Mouse (Mus musculus): ENCODE measurements around the gene 4932438H23Rik. TPM values are rescaled to one million over a fixed set of nuclear protein-coding genes. Genes with fewer than 3 reads are reported as not detected.
"Not testable (repeated sequence)": the region's sequence is repeated elsewhere in the genome, so short reads cannot be mapped to it uniquely, and the experiment has no call there.

Gene 4932438H23Rik
- polyA plus RNA-seq, 1 experiment from 2014 or later, result 0.33 TPM

DNA sequence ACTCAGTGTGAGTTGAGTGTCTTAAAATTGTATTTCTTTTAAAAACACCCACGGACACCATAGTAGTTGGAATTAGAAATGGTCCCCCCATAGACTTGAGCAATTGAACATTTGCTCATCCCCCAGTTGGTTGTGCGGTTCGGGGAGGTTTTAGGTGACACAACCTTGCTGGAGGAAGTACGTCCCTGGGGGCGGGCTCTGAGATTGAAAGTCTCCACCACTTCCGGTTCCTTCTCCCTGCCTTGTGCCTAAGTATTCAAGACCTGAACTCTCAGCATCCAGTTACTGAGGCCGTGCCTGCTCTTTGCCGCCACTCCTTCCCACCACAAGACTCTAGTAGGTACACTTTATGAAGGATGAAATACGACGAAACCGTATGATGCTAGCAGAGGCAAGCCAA lies 2.9 kb upstream of the 4932438H23Rik start:
- Histone ChIP-seq H3K9ac (replicated peaks) (no peak overlapping the region), H3K4me1 (peaks cover 7% of the 10 kb centered on the region), H3K36me3 (no peaks in the 10 kb centered on the region), H3K27me3 (replicated peaks) (peaks cover 10% of the 10 kb centered on the region), H3K4me2 (no peak overlapping the region), H3K9me3 (replicated peaks) (no peaks in the 10 kb centered on the region), H3K27ac (replicated peaks) (no peak overlapping the region), H3K4me3 (replicated peaks) (no peak overlapping the region)
- ATAC-seq (ENCODE audit: low FRiP score), result no peak
- 93% methylated on average over 11 of the region's 11 CpGs for WGBS

DNA sequence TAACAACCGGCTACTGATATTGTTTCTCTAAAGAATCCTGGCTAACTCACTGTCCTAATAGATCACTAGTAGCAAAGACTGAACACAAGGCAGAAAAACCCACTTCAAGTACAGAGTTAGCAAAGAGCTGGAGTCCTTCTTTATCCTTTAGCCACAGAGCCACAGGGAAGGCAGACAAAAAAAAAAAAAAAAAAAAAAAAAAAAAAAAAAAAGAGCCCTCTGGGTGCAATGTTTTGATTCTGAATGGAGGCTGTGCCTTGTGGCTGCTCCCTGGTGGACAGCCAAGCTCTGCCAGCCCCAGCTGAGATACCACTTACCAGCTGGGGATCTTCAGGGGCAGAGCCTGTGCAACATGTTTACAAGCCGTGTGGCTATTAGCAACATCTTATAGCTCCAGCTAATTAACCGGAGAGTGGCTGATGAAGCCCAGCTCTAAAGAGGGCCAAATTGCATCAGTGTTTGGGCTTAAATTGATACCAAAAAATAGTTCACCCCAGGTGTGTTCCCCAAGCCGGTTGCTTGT lies 2.1 kb upstream of the 4932438H23Rik start:
- H3K27ac ChIP-seq (replicated peaks), result no peak overlapping the region
- no peak overlapping the region for H3K9ac ChIP-seq (replicated peaks)
- H3K27me3 ChIP-seq (replicated peaks), result peaks cover 10% of the 10 kb centered on the region
- no peaks in the 10 kb centered on the region for H3K9me3 ChIP-seq (replicated peaks)
- peaks cover 7% of the 10 kb centered on the region for H3K4me1 ChIP-seq
- 58% methylated on average over 4 of the region's 4 CpGs for WGBS
- no peak overlapping the region for H3K4me2 ChIP-seq
- no peak overlapping the region for H3K4me3 ChIP-seq (replicated peaks)
- no peak for ATAC-seq (ENCODE audit: low FRiP score)
- no peaks in the 10 kb centered on the region for H3K36me3 ChIP-seq

DNA sequence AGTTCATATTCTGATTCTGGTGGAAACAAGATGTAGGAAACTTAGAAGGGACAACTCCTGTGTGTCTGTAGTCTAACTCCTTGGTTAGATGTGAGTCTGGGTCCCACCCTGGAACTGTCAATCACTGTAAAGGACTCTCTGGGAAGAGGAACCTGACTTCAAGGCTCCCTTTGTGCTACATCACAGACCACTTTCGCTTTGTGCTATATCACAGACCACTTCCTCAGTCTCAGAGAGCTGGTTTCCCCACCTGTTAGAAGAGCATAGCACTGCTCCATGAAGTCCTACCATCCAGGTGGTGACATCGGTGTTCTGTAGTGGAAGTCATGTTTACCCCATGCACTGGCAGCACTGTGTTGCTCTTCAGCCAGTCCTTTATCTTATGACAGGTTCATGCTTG lies 1.1 kb upstream of the 4932438H23Rik start:
- Histone ChIP-seq H3K9me3 (replicated peaks) (no peaks in the 10 kb centered on the region), H3K36me3 (no peaks in the 10 kb centered on the region), H3K27me3 (replicated peaks) (peaks cover 14% of the 10 kb centered on the region), H3K4me2 (no peak overlapping the region), H3K27ac (replicated peaks) (no peak overlapping the region), H3K4me3 (replicated peaks) (no peak overlapping the region), H3K4me1 (peaks cover 7% of the 10 kb centered on the region), H3K9ac (replicated peaks) (no peak overlapping the region)
- ATAC-seq (ENCODE audit: low FRiP score), result no peak
- 92% methylated on average over 2 of the region's 2 CpGs for WGBS

DNA sequence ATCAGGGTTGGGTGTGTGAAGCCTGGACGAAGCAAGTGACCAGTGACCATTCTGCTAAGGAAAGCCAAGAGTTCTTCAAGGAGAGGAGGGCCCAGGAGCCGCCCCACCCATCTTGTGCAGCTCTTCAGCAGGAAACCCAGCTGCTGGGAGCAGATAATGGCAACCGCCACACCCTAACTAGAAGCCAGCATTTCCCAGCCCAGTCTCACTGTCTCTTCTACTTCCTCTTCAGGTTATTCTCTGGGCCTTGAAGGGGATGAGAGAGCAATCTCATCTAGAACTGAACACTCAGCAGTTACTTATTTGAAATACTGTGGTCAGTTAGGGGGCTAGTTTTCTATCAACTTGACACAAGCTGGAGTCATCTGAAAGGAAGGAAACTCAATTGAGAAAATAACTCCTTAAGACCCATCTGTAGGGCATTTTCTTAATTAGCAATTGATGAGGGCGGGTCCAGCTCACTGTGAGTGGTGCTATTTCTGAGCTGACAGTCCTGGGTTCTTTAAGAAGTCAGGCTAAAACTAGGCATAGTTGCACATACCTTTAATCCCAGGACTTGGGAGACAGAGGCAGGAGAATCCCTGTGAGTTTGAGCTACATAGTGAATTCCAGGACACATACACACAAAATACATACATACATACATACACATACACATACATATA lies 8.1 kb downstream of the 4932438H23Rik start:
- Histone ChIP-seq H3K9ac (replicated peaks) (no peak overlapping the region), H3K4me1 (peaks cover 5% of the 10 kb centered on the region; the same call in 1 of the 2 replicates), H3K36me3 (no peaks in the 10 kb centered on the region), H3K27ac (replicated peaks) (no peak overlapping the region), H3K4me2 (no peak overlapping the region), H3K27me3 (replicated peaks) (peaks cover 47% of the 10 kb centered on the region), H3K4me3 (replicated peaks) (no peak overlapping the region), H3K9me3 (replicated peaks) (no peaks in the 10 kb centered on the region)
- 66% methylated on average over 4 of the region's 4 CpGs for WGBS
- ATAC-seq (ENCODE audit: low FRiP score), result no peak

DNA sequence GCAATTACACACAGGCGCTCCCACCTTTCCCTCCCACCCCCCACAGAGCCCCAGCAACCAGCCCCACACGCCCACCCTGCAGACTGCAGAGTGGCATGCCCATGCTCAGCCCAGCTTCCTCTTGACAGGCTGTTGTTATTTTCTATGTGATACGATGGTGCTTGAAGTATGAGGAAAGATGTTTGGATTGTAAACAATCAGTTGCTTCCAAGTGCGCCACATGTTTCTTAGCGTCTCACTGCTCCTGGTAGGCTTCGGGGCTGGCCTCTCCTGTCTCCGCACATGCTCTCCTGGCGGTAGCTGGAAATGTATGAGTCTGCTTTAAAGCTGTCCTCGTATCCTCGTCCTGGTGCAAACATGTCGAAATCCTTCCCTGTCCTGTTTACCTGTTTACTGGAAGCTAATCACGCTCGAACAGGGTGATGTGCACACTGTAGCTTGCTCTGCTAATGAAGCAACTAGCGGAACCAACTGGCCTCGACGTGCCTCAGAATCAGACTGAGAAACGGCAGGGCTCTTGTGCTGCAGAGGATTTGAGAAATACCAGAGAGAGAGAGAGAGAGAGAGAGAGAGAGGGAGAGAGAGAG lies 9.6 kb downstream of the 4932438H23Rik start:
- ATAC-seq (ENCODE audit: low FRiP score), result no peak
- peaks cover 49% of the 10 kb centered on the region for H3K27me3 ChIP-seq (replicated peaks)
- no peak overlapping the region for H3K4me3 ChIP-seq (replicated peaks)
- H3K9me3 ChIP-seq (replicated peaks), result no peaks in the 10 kb centered on the region
- peak overlapping the region; percentile 40 for H3K4me2 ChIP-seq
- no peak overlapping the region for H3K9ac ChIP-seq (replicated peaks)
- peaks cover 5% of the 10 kb centered on the region; the same call in 1 of the 2 replicates for H3K4me1 ChIP-seq
- WGBS, result 58% methylated on average over 17 of the region's 17 CpGs
- H3K36me3 ChIP-seq, result no peaks in the 10 kb centered on the region
- H3K27ac ChIP-seq (replicated peaks), result no peak overlapping the region

DNA sequence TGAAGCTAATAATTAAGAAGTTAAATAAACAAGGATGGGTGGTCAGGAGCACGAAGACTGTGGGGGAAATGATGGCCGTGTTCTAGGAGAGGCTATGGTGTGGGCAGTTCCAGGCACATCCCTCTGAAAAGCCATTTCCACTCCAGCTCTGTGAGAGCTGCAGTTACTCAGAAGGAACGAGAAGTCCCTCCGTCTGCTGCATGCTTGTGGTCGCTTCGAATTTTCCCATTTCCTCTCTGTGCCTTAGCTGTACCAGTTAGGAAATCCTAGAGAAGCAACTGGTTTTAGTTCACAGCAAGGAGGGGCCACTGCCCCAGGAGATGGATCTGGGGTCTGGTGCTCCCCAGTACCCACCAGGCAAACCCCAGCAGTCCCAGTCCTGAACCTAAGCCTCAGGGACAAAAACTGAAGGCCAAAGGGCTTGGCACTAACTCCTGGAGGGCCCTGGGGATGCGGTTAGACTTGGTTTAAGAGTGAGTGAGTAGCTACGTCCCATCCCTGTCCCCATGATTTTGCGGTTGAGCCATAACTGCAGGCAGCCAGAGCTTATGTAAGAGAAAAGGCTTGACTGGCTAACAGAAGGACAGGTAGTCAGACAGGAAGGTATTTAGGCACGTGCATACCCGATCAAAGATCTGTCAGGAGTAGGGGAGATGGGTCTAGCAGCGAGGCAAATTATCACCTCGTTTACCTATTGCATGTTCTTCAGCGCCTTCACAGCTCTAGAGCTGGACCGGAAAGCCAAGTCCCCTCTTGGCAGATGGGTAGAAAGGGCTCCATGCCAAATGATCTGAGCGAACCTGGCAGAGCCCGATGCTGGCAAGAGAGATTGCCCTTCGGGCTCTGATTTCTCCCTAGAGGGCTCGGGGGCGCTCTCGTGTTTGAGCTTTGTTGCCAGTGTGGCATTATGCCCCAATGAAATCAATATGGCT lies 10.3 kb downstream of the 4932438H23Rik start:
- H3K27me3 ChIP-seq (replicated peaks), result peaks cover 57% of the 10 kb centered on the region
- no peaks in the 10 kb centered on the region for H3K9me3 ChIP-seq (replicated peaks)
- H3K4me2 ChIP-seq, result peak overlapping the region; percentile 40
- no peak overlapping the region for H3K27ac ChIP-seq (replicated peaks)
- H3K9ac ChIP-seq (replicated peaks), result no peak overlapping the region
- no peak overlapping the region for H3K4me3 ChIP-seq (replicated peaks)
- H3K36me3 ChIP-seq, result no peaks in the 10 kb centered on the region
- ATAC-seq (ENCODE audit: low FRiP score), result no peak
- peaks cover 5% of the 10 kb centered on the region; the same call in 1 of the 2 replicates for H3K4me1 ChIP-seq
- 71% methylated on average over 21 of the region's 21 CpGs for WGBS

DNA sequence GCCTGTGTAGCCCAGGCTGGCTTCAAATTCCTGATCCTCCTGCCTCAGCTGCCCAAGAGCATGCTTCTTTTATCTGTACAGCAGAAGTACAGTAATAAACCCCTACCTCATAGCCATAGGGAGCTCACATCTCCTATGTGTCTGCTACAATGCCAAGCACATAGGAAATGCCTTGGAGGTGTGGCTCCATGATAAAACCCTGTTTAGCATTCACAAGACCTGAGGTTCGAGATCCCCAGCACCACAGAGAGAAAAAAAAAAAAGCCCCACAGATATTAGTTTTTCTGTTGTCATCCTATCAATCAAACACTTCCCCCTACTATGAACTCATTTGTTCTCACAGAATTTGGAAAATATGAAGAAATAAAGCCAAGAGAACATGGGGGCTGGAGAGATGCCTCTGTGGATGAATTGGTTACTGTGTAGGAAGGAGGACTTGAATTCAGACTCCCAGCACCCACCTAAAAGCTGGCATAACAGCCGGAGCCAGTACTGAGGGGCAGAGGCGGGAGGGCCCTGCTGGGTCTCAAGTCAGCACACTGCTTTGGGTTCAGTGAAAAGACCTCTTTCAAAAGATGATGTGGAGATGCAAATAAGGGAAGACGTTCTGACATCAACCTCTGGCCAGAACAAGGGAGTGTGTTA lies 11.8 kb downstream of the 4932438H23Rik start:
- peaks cover 5% of the 10 kb centered on the region; the same call in 1 of the 2 replicates for H3K4me1 ChIP-seq
- 69% methylated on average over 4 of the region's 4 CpGs for WGBS
- no peak overlapping the region for H3K4me3 ChIP-seq (replicated peaks)
- H3K9me3 ChIP-seq (replicated peaks), result no peaks in the 10 kb centered on the region
- no peak overlapping the region for H3K27ac ChIP-seq (replicated peaks)
- peaks cover 54% of the 10 kb centered on the region for H3K27me3 ChIP-seq (replicated peaks)
- no peak overlapping the region for H3K9ac ChIP-seq (replicated peaks)
- no peak for ATAC-seq (ENCODE audit: low FRiP score)
- no peak overlapping the region for H3K4me2 ChIP-seq
- no peaks in the 10 kb centered on the region for H3K36me3 ChIP-seq

DNA sequence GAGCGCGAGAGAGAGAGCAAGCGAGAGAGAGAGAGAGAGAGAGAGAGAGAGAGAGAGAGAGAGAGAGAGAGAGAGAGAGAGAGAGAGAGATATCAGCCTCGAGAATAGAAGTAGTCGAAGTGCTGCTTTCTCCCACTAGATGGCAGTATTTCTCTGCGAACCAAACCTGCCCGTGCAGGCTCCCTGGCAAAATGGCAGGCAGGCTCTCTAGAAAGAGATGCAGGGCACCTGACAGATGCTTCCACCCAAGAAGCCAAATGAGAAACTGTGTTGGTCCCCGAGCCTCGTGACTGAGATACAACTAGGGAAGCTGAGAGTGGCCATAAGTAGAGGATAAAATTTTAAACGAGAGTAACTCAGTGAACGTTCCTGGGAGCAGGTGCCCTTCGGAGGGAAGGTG lies 13.4 kb downstream of the 4932438H23Rik start:
- peak; percentile 68 for ATAC-seq (ENCODE audit: low FRiP score)
- H3K9me3 ChIP-seq (replicated peaks), result no peaks in the 10 kb centered on the region
- 23% methylated on average over 9 of the region's 12 CpGs for WGBS
- no peaks in the 10 kb centered on the region for H3K36me3 ChIP-seq
- peaks cover 5% of the 10 kb centered on the region; the same call in 1 of the 2 replicates for H3K4me1 ChIP-seq
- no peak overlapping the region for H3K27ac ChIP-seq (replicated peaks)
- no peak overlapping the region for H3K9ac ChIP-seq (replicated peaks)
- no peak overlapping the region for H3K4me3 ChIP-seq (replicated peaks)
- no peak overlapping the region for H3K4me2 ChIP-seq
- H3K27me3 ChIP-seq (replicated peaks), result peaks cover 47% of the 10 kb centered on the region

DNA sequence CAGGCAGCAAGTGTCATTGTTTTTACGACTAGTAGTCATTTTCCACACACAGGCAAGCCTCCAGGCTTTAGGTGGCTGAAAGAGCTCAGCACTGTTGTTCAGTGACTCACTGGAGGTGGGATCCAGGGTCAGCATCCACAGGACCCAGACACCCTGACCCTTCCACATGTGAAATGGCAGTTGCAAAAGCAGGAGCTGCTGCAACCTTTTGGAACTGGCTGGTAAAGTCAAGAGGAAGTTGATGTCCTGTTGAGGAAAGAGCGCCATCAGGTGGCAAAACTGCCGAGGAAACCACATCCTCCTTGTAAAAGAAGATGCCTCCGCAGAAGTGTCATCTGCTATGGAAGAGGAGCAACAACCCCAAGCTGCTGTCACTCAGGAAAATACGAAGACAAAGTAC lies 18.7 kb downstream of the 4932438H23Rik start:
- Histone ChIP-seq H3K4me3 (replicated peaks) (no peak overlapping the region), H3K36me3 (no peaks in the 10 kb centered on the region), H3K9ac (replicated peaks) (no peak overlapping the region), H3K9me3 (replicated peaks) (no peaks in the 10 kb centered on the region), H3K4me1 (no peaks in the 10 kb centered on the region), H3K27ac (replicated peaks) (no peak overlapping the region), H3K27me3 (replicated peaks) (peaks cover 20% of the 10 kb centered on the region), H3K4me2 (no peak overlapping the region)
- no peak for ATAC-seq (ENCODE audit: low FRiP score)
- 79% methylated on average over 5 of the region's 5 CpGs for whole genome bisulfite sequencing

DNA sequence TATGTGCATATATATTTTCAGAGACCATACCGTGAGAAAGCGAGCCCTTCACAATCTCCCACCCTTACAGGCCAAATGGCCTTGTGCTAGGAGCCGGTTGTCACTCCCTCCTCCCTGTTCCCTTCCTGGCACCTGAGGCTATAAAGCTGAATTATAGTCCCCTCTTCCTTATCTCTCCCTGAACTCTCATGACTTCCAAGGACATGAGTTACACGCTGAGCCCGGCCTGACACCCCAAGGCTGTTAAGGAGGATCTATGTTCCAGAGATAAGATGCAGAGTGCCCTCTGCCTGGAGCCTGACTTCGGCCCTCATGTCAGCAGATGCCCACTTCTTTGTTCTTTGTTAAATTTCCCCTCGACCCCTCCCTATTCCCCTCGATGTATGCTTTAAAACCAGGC lies 19.5 kb downstream of the 4932438H23Rik start:
- H3K4me1 ChIP-seq; H3K4me3 ChIP-seq (replicated peaks); H3K9ac ChIP-seq (replicated peaks); H3K9me3 ChIP-seq (replicated peaks); H3K4me2 ChIP-seq; H3K36me3 ChIP-seq; ATAC-seq (ENCODE audit: low FRiP score); H3K27ac ChIP-seq (replicated peaks): not testable (repeated sequence)
- 77% methylated on average over 8 of the region's 8 CpGs for WGBS
- peaks cover 13% of the 10 kb centered on the region for H3K27me3 ChIP-seq (replicated peaks)

DNA sequence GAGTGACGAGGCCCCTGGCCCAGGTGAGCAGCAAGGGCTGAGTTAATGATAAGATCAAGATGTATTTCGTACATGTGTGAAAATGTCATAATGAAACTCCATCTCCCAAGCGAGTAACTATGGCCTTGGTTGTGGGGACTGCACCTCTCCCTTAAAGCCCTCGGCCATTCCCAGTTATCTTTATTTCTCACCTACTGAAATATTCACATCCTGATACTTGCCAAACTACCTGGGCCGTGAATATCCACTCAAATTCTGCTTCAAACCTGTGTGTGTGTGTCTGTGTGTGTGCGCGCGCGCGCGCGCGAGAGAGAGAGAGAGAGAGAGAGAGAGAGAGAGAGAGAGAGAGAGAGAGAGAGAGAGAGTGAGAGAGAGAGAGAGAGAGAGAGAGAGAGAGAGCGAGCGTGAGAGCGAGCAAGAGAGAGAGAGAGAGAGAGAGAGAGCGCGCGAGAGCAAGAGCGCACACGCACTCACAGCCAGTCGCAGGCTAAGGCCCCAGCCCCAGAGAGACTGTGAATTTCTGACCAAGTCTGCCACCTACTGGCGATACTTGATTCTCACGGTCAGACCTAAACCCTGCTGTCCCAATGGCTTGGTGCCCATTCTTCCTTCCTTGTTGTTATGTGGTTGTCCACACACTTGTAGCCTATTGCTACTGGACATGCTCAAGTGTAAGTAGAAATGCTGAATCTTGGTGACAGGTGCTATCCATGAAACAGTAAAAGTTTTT lies 21.6 kb downstream of the 4932438H23Rik start:
- Histone ChIP-seq H3K4me3 (replicated peaks) (no peak overlapping the region), H3K27ac (replicated peaks) (no peak overlapping the region), H3K9ac (replicated peaks) (no peak overlapping the region), H3K27me3 (replicated peaks) (no peaks in the 10 kb centered on the region), H3K4me2 (peak overlapping the region; percentile 39), H3K4me1 (0 out of 2 replicates have a peak, but pooled peaks cover 6% of the 10 kb centered on the region), H3K9me3 (replicated peaks) (no peaks in the 10 kb centered on the region), H3K36me3 (no peaks in the 10 kb centered on the region)
- peak; percentile 96 for ATAC-seq (ENCODE audit: low FRiP score)
- WGBS, result 38% methylated on average over 19 of the region's 24 CpGs

Data from neural tube, embryonic 15.5 days (tissue).